Mouse (Mus musculus) layer of hippocampus, postnatal 25 days (tissue): ENCODE data around the gene Tank. TPM values are rescaled to one million over a fixed set of nuclear protein-coding genes. Genes with fewer than 3 reads are reported as not detected.
A peak's percentile ranks its signal among the peaks of the same experiment; 100 is the strongest.

Experiments used
- DNase-seq, 2 experiments: peaks; one replicate each; pipeline ENCODE4 v3.0.0; 2022; ENCODE audit warnings: mixed read lengths in 2 of 2, low spot score in 1 of 2; ENCODE audit errors: extremely low spot score in 1 of 2
- total RNA-seq, 2 experiments: library from RNA; stranded (reverse); gene quantifications; 2 replicates each; pipeline ENCODE4 v1.2.3; 2021

Tank gene
- total RNA-seq, 2 experiments from 2014 or later, result 29.4 to 29.6 TPM

DNA sequence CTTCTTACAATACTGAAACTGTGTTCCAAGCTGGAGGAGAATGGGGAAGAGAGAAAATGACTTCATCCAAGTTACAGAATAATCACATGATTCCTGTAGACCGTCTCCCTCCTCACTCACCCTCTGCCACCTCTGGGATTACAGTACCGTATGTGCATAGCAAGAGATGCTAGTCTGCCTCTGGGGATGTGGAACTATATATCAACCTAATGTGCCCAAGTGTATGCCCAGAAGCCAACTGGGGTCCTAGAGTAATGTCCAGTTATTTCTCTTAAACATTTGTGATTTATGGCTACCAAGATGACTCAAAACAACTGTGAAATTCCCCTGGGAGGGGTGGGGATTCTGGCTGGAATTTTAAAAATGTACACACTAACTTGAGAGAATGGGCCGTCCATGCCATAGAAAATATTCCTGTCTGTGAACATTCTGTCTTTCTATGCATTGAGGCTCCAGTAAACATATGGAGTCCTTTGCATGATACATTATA, 1.2 kb downstream of the Tank start:
- no peak for DNase-seq

DNA sequence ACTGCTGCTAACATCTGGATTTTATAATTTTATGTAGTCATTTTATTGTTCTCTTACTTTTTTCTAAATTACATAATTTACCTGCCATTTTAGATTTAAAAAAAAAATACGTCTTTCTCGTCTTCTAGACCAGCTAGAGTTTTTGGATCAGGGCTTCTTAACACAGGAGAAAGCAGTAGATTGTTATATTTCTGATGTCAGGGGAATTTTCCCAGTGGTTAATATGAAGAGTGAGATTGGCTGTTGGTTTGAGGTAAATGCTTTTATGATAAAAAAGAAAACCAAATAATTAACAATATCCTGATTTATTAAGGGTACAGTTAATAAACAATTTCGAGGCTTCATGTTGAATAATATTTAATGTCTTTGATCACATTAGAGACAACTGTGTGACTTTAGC, 1.7 kb downstream of the Tank start:
- no peak for DNase-seq

DNA sequence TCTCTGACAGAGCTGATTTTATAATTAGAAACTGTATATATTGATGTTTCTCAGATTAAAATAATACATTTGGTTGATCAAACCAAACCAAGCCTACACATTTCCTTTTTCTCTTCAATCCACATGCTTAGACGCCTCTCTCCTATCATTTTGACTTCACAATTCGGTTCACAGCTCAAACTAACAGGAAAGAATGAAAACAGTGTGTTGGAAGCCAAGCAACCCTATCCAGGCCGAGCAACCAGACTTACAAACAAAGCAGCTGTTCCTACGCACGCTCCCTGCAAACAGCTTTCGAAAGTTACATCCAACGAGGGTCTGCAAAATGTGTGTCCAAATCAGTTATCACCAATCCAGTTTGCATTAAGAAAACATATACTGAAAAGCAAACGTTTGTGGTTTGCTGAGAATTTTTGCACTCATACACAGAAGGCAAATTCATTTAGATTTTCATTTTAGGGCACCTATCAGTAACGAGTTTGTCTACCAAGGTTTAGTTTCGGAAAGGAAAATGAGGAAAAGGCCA, 2.2 kb downstream of the Tank start:
- DNase-seq, result no peak

DNA sequence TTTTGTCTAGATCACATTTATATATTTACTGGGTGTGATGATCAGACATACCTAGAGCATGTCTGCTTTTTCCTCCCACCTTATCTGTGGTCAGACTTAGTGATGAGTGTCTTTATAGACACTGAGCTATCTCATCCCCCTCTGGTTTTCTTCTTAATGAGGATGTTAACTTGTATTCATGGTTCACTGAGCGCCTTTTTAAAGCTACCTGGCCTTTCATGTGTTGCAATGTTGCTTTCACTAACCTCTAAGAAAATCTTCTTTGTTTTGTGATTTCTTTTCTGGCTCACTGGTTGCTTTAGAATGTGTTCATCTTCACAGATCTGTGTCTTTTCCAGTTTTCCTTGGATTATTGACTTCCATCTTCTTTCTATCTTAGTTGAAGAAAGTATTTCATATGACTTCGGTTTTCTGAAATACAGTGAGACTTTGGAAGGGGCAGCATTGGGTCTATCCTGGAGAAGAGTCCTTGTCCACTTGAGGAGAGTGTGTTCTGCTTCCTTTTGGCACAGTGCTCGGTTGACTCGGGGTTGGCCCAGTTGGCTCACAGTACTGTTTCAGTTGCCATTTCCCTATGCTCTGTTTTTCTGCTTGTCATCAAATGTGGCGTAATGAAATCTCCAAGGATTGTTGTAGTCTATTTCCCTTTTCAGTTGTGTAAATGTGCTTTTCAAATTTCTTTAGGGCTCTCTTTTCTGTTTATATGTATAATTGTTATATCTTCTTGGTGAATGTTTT, 4.4 kb downstream of the Tank start:
- DNase-seq, result no peak

DNA sequence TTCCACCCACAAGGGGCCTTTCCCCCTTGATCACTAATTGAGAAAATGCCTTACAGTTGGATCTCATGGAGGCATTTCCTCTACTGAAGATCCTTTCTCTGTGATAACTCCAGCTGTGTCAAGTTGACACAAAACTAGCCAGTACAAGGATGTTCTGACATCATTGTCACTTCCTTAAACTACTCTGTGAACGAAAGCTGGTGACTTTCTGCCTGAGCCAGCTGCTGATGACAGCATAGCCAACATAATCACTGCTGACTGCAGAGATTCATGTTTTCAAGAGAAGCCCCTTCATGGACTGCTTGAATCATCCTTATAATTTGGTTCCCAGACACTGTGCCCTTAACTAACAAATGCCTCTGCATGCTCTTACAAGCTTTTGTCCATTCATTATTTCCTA, 7.1 kb downstream of the Tank start:
- DNase-seq, result no peak

DNA sequence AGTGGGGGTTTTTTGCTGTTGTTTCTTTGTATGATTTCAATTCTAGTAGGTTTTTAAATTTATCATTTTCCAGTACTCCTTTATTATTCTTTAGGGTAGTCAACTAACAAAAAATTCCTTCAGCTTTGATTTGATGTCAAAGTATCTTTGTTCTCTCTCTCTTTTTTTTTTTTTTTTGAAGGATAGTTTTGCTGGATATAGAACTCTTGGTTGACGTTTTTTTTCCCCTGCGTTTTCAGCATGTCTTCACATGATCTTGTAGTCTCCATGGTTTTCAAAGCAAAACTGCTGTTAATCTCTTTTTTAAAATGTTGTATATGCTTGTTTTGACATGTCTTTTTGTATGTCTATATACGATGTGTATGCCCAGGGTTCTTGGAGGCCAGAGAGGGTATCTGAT, 7.8 kb downstream of the Tank start:
- no peak for DNase-seq

DNA sequence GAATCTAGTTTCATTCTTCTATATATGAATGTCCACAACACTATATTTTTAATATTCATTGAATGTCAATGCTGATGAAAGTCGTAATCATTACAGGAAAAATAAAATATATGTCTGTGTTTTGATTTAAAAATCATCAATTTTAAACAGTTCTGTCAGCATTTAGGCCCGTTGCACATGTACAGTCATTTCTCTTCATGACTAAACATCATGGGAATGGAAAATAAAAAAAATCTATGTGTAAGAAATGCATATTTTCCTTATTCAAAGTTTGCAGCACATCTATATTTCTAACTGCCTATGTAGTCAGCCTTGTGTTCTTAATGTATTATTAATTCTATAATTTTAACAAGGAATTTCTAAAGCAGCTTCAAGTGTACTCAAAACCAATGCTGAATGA, 12.4 kb downstream of the Tank start:
- DNase-seq, result no peak

DNA sequence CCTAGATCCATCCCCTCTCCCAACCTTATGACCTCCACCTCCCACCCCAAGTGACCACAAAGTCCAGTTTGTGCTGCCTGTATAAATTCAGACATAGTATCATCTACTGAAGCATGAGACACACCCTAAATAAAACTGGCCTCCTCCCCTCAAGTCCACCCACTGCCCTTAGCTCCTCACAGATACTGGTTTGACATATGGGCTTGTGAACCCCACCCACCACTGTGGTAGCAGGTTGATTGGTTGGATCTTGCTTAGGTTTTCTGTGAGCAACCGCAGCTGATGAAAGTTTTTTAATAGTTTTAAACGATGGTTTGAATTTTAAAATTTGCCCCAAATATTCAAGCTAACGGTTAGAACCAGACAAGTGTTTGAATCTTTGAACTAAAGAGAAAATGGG, 13.7 kb downstream of the Tank start:
- DNase-seq, result no peak

DNA sequence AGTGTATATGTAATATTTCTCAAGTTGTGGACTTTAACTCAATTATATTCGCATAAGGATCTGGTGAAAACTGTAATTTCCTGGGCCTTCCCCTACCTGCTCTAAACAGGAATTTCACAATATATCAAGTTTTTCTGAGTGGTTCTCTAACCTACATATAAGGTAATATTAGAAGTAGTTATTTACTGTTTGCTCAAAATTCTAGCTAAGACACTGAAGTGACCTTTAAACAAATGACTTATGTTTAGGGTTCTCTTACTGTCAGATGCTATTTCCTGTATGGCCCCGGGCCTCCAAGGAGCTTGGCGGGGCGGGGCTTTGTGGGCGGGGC, 14.3 kb downstream of the Tank start:
- DNase-seq, result no peak

DNA sequence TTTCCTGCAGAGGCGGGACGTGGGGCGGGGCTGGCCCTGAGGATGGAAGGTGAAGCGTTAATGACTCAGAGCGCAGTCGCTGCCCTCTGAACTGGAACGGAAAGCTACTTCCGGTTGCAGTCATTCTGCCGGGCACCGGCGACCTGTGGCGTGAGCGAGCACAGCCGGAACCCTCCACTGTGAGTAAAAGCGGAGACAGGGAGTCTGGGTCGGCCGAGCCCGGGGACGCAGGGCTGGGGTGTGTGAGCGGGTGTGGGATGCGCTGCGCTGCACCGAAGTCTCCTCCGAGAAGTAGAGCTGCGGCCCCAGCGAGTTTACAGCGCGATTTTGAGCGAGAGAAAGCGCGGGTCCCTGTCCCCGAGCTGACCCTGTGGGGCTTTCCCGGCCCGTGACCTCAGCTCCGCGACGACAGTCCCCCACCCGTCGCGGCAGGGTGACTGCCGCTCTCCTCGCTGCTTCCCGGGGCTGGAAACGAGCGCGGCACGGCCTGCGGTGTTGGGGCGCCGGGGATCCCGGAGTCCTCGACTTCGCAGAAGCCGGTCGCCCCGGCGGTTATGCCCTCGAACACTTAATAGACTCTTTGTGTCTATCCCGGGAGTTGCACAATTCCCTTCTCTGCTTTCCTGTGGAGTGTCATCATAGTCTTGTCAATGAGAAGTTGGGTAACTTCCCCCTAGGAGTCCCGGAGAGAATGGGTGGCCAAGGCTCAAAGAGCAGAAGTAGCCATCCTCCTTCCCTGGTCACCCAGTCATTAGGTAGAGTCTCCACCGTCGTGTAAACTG, 14.8 kb downstream of the Tank start:
- DNase-seq, result peak; percentile 68 to 73

DNA sequence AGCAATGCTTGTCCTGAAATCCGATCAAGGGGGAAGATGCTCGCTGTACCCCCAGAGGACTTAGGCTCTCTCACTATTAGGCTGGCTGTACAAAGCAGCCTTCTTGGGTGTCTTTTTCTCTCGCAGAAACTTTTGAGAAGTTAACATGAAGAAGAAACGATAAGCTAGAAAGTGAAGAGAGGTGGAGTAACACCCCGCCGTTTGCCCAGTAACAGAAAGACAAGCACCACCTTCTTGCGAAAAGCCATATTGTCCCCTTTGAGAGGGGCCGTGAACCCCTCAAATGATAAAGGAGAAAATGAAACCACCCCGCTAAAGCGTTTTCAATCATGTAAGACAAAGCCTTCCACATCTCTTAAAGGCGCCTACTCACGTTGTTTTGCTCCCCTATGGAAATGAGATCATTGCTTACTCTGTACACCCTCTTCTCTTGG, 15.5 kb downstream of the Tank start:
- DNase-seq, result no peak

DNA sequence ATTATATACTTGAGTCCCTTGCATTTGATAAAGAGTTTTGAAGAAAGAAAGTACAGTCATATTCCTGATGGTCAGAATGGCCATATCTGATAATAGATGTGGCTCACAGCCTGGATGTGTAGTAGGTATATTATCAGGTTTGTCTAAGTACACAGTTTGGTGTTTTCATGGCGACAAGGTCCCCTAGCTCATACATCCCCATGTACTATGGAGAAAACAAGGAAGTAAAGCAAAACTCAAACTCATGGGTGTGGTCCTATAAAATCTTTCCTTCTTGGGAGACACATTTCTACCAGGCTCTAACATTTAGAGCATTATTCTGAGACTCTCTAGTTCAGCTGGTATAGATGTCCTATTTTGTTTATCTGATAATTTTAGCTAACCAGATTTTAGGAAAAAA, 21.3 kb downstream of the Tank start:
- DNase-seq, result no peak

DNA sequence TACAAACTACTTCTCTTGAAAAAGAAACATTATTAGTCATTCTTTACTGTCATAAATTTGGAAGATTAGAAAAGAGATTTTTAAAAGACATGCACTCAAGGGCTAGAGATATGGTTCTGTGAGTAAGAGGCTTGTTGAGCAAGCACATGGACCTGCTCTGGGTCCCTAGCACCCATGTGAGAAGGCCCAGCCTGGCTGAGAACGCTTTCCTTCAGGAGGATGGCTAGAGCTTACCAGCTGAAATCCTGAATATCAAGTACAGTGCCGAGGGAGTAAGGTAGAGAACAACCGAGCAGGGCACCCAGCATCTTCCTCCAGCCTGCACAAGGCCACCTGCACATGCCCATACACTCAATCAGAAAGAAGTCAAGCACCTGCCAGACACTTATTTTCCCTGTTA, 25.1 kb downstream of the Tank start:
- DNase-seq, result no peak

DNA sequence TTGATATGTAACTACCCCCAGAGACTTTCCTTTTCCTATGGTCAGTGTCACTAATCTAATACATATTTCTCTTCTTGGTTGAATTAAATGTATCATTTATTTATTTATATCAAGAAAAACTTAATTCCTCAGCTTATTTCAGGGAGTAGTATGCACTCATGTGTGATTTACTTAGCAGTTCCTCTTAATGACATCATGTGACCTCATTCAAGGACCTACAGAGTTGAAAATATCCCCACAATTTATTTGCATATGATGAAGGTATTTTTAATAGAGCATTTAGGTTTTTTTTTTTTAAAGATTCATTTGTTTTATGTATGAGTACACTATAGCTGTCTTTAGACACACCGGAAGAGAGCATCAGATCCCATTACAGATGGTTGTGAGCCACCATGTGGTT, 28.6 kb downstream of the Tank start:
- DNase-seq, result no peak

DNA sequence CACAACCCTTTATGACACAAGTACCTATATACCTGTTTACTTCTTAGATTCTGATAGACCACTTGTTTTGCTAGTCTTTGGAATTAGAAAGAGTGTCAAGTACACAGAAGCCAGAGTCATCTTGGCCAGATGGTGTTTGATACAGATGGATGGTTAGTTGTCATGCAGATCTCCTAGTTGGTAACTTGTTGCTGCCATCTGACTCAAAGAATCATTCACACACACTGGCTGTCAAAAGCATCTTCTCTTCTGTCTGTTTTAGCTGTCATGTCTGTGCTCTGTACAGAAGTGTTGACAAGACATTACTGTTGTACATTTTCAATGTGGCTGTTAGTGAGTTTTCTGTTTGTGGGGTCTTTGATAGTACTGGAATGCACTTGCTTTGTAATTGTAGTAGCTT, 45.6 kb downstream of the Tank start:
- DNase-seq, result no peak

DNA sequence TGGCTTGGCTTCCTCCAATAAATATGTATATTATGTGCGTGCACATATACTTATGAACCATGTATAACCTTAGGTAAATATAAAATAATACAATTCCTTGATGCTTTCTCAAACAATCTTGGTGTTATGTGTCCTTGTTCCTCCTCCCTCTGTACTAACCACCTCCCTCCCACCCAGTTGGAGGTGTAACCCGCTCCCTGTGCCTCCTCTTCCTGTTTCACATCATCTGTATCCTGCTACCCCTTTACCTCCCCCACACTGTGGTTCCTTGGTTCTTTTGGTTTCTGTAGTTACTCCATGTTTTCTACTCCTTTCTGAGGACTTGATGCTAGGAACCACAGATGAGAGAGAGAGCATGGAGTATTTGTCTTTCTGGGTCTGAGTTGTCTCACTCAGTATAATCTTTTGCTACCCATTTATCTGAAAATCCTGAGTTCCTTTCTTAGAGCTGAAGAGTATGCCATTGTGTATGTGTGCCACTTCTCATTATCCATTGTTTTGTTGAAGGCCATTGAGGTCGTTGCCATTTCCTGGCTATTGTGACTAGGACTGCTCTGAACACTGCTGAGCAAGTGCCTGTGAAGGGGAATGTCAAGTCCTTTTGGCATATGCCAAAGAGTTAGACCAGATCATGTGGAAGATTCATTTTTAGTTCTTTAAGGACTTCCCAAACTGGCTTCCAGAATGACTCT, 52.6 kb downstream of the Tank start:
- no peak for DNase-seq

DNA sequence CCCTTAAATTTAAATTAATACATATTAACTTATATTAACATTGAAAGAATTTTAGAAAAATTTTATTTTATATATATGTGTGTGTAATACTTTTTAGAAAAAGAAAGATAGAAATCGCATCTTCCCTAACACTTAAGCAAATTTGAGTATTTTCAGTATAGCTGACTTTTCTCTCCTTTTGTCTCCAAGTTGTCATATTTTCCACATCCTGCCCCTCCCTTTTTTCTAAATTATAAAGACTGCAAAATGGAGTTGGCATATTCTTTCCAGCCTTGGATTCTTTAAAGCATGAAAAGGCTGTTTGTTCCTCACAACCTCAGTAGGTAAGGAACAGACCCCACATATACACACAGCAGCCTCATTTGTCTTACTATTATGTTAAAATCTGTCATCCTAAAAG, 56.7 kb downstream of the Tank start:
- no peak for DNase-seq

DNA sequence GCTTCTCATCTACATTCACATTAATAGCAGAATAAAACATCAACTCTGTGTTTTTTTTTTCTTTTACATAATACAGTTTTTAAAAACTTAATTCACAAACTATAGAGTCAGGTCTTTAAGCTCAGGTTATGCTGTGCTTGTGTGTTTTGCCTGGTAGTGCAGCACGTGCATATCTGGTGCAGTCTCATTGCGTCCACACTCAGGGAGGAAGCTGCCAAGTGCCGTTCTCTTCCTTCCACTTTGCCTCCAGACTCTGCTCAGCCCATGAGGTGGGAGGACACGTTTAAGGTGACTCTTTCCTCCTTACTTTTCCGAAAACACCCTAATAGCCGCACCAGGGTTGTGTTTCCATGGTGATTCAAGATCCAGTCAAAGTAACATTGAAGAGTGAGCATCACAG, 59.8 kb downstream of the Tank start:
- DNase-seq, result no peak

DNA sequence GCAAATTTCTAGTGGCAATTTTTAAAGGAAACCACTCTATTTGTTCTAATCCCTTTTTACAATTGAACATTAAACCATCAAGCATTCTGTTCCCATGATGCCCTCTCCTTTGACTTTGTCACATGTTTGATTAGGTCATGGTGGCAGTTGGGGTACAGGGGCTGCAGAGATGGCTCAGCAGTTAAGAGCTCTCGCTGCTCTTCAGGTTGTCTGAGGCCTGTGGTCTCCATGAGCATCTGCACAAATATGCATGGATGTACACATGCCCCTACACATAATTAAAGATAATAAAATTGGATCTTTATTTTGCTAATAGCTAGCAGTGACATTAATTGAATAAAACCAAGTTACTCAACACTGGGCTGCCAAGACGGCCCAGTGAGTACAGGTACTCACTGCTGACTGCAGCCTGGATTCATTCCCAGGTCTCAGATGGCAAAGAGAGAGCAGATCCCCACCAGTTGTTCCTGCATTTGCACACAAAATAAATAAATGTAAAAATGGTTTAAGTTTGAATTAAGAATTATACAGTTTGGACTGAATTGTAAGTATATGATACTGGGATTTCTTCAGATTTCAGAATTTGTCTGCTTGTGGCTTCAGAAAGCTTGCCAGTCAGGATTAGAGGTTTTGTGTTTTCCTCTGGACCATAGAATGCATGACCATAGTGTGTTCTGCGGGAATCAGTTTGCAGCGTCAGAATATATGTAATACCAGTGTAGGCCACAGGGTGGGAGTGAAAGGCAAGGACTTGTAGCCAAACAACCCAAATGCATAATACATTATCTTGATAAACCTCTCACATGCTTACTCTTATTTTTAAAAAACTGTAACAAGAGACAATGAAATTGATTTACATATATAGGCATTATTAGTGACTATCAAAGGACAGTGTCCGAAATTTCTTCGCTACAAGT, 64.3 kb downstream of the Tank start:
- peak; percentile 32 to 66 for DNase-seq

DNA sequence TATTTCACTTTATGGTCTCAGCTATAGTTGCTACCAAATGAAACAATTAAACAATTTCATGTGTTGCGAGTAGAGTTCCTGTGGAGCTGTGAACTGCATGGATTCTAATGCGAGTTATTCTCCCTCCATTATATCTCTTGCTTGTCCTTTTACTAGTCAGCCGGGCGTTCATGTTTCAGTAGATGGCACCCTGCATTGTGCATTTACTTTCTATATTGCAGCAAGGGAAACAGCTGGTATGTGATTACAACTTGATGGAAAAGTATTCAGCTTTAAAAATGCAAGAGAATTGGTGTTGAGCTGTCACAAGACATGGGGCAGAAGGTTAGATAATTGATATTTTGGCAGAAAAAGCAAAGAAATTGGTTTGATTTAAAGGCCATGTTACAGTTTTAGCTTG, 72.8 kb downstream of the Tank start:
- DNase-seq, result no peak
